Mouse (Mus musculus) adrenal gland, adult 8-10 months (tissue): ENCODE data around the gene Tor3a. TPM values are rescaled to one million over a fixed set of nuclear protein-coding genes. Genes with fewer than 3 reads are reported as not detected.
A peak's percentile ranks its signal among the peaks of the same experiment; 100 is the strongest.

Source experiments
- DNase-seq: peaks from one replicate; pipeline ENCODE4 v3.0.0; 2022
- total RNA-seq, 4 experiments: library from RNA; stranded (reverse); gene quantifications; 2 replicates each; pipeline ENCODE4 v1.2.4; 2022

The Tor3a gene
- 10 to 100 TPM; 17.9 to 27.9 (median 24.4) TPM for total RNA-seq

- DNase-seq: peak; percentile 80
Observed at GRCm38 (mm10) chr1:156674195-156675000, at the start of gene Tor3a. TSS of gene Tor3a (minus strand) at chr1:156674356.

GRCm38 (mm10) chr1:156722089-156722488 lies 47.9 kb upstream of the Tor3a start:
- DNase-seq: no peak

DNA sequence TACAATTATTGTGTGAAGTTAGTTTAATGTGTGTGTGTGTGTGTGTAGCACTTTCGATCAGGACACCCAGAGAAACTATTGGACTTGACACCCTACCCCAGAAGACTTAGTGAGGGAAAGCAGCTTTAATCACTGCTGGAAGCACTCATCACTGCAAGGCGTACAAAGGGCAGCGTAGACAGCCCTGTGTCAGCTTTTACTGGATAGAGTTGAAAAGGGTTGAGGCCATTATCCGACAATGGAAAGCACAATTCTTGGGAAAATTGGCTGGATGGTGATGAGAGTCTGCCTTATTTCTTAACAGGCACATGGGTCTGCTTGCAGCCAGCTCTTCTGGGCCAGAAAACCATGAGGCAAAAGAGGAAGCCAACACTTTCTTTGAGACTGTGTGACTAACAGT lies 45.9 kb upstream of the Tor3a start:
- DNase-seq: no peak

GRCm38 (mm10) chr1:156718950-156719805 lies 45.0 kb upstream of the Tor3a start, which contains the start of gene Fam20b:
TSS of gene Fam20b (minus strand) at chr1:156719086.
- peak; percentile 94 for DNase-seq

DNA sequence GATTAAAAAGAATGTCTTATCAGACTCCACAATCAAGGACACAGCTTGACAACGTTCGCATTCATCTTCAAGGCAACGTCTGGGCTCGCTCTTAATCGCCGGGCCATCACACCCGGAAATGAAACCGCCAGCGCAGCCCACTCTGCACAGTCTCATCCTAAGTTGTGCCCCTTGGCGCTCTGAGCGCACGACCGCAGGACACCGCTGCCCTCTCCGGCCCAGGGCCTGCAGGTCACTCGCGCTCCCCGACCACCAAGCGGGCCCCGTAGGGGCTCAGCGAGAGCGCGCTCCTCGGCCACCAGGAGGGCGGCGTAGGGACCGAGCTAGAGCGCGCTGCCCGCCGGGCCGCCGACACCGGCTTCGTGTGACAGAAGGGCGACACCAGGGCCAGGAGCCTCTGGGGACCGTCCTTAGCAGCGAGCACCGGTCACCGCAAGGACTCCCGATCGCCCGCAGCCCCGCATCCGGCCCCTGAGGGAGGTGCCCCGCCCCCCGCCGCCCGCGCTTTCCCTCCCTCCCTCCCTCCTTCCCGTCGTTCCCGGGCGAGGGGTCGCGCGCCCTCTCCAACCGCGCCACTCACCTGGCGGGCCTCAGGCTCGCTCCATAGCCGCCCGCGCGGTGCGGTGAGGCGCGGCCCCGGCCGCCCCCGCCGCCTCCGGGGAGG lies 44.3 kb upstream of the Tor3a start:
- peak; percentile 39 for DNase-seq

DNA sequence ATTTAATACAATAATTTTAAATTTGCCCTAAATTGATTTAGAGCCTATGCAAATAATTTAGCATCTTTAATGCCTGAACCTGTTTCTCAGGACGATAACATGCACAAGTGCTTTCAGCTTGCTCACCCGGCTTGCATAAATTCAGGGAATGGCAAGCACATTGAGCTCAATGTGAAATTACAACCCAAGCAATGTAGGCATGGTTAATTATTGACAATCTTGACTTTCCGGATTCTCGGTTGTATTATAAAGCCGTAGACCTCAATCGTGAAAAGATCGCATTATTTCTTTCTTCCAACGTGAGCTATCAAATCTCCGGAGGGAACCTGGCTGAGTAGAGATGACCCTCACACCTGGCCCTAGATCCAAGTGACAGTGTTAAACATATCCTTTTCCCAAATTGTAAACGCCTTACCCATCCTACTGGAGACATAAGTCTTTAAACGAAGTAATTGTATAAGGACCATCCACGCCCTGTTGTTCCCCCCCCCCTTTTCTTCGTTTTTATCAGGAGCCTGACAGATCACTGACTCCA lies 43.7 kb upstream of the Tor3a start:
- no peak for DNase-seq

DNA sequence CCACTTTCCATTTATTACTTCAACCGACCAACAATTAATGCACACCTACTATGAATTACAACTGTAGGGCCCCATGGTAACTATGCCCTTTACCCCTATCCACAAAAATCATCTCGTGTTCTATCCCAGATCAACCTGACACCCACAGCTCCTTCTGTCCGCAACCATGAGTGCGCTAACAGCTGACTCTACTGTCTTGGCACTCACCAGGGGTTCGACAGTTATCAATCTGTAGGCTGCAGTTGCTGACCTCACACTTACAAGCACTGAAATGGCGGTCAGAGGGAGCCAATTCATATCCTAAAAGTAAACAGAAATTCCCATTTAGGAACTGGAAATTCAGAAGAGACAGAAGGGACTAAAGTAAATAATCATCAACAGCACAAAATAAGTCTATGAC lies 42.5 kb upstream of the Tor3a start:
- no peak for DNase-seq

GRCm38 (mm10) chr1:156710472-156711098 lies 36.4 kb upstream of the Tor3a start:
- no peak for DNase-seq

GRCm38 (mm10) chr1:156708672-156709071 lies 34.5 kb upstream of the Tor3a start:
- DNase-seq: no peak

DNA sequence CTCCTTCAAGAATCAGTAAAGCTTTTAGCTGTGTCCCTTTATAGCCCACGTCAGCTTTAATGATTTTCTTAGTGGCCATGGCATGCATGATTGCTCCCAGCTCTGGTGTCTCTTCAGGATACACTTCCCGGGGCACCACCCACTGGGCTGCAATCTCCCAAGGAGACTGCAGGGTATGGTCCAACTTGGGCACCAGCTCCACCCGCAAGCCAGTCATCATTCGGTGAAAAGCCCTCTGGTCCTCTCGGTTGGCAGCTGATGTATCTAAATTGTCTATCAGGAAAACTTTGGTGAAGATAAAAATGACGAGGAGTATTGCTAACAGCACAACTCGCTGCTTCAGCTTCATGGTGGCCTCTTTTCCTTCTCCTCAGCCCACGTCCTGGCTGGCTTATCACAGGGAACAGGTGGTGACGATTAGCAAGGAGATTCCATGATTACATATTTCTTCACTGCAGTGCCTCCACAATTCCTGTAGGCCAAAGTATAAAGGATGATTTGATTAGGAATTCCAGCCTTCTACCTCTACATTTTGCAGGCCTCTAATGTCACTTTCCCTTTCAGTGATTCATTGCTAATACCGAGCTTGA lies 31.6 kb upstream of the Tor3a start:
- no peak for DNase-seq

- no peak for DNase-seq
Observed at GRCm38 (mm10) chr1:156703444-156703843, 29.3 kb upstream of the Tor3a start.

DNA sequence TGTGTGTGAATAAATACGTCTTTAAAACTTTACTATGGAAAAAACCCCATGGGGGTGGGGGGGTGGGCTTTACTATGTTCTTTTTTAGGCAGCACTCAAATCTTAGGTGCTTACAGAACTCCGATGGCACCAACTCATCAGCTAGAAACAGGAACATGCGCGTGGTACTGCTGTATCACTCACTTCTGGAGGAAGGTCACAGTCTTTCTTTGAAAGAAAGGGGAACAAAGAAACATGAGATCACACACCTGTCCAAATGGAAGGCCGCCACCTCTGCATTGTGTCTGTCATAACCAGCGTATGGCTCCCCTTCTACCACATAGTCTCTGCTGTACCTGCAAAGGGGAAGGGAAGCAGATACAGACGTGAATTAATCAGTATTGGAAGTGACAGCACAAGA lies 28.0 kb upstream of the Tor3a start:
- DNase-seq: no peak

DNA sequence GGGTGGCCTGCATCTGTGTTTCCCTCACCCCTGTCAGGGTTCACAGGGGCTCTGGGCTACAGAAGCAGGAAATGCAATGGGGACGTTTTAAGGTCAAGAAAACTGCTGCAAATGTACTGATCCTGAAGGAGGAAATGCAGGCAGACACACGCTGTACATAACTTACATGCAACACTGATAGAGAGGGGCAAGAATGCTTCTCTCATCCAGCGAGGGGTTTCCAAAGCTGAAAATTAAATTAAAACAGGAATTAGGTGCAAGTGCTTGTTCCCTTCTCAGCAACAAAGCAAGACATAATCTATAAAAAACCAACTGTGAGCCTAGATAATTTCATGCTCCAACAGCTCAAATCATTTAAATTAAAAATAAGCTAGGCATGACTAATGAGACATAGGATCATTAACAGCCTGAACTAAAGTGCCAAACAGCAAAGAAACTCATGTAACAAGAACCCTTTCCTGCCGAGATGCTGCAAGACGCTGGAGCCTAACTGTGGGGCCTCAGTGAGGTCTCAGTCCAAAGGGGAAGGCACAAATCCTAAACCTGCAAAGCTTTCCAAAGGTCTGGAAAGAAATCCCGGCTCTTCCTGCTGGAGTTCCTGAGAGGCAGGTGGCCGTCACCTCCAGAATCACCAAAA lies 12.0 kb upstream of the Tor3a start:
- DNase-seq: no peak

DNA sequence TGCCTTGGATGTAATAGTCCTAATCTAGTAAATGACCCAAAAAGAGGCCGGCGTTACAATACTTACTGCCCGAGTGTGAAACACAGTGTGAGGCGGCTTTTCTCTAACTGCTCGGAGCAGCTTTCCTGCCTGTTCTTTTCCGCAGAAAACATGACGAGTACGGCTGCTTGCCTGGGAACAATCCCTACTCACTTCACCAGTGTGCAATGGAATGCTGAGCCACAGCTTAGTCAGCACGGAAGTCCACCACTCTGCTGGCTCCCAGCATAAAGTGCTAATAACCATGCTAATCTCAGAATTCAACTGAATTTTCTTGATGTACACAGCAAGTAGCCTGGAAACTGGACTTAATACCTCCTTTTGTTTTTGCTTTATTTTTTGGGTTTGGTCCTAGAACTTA lies 5.4 kb upstream of the Tor3a start:
- no peak for DNase-seq

GRCm38 (mm10) chr1:156677230-156677629 lies 3.1 kb upstream of the Tor3a start:
- no peak for DNase-seq

DNA sequence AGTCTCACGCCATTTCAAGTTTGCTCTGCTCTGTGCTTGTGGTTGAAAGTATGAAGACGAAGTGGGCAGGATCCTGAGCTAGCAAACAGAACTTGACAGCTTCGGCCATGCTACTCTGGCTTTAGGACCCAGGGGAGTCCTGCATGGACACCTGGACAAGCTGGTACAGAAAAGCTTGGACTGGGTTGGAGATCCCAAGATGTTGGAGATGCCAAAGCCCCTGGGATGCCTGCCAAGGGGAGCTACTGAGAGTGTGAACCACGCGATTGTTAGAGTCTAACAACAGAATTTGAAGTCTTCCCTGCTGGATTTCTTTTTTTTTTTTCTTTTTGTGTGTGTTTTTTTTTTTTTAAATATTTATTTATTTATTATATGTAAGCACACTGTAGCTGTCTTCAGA lies 2.4 kb upstream of the Tor3a start:
- no peak for DNase-seq

GRCm38 (mm10) chr1:156676171-156676570 lies 2.0 kb upstream of the Tor3a start:
- DNase-seq: no peak

- DNase-seq: no peak
Observed at GRCm38 (mm10) chr1:156673476-156674194, 521 bp downstream of the Tor3a start.

GRCm38 (mm10) chr1:156672720-156673475 lies 1.3 kb downstream of the Tor3a start:
- no peak for DNase-seq

DNA sequence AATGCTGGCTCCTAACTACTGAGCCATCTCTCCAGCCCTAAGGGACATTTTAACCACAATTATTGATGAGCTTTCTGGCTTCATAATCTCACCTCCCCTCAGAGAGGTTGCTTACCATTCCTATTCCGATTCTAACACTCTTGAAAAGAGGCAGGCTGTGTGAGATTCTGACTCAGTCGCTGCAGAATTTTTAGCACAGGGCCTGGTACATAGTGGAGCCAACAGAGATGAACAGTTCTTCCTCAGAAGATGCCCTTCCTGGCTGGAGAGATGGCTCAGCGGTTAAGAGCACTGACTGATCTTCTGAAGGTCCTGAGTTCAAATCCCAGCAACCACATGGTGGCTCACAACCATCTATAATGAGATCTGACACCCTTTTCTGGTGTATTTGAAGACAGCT lies 2.2 kb downstream of the Tor3a start:
- no peak for DNase-seq
